Mouse (Mus musculus) colon, adult 2 months (tissue): ENCODE data around the gene Gm29094. TPM values are rescaled to one million over a fixed set of nuclear protein-coding genes. Genes with fewer than 3 reads are reported as not detected.

Source experiments
- polyA plus RNA-seq: library from polyadenylated mRNA; depleted of rRNA; stranded (reverse); fragments of >200 nt; gene quantifications from 2 replicates; pipeline ENCODE4 v1.2.3, GENCODE M21; 2012; rRNA removed

The Gm29094 gene
- polyA plus RNA-seq: not detected in 2 replicates

GRCm38 (mm10) chr9:89198969-89199416 is at the start of gene Gm29094, which contains the start of gene Bcl2a1b:
TSS of gene Gm29094 (plus strand) at chr9:89199379.
TSS of gene Bcl2a1b (plus strand) at chr9:89199209.

DNA sequence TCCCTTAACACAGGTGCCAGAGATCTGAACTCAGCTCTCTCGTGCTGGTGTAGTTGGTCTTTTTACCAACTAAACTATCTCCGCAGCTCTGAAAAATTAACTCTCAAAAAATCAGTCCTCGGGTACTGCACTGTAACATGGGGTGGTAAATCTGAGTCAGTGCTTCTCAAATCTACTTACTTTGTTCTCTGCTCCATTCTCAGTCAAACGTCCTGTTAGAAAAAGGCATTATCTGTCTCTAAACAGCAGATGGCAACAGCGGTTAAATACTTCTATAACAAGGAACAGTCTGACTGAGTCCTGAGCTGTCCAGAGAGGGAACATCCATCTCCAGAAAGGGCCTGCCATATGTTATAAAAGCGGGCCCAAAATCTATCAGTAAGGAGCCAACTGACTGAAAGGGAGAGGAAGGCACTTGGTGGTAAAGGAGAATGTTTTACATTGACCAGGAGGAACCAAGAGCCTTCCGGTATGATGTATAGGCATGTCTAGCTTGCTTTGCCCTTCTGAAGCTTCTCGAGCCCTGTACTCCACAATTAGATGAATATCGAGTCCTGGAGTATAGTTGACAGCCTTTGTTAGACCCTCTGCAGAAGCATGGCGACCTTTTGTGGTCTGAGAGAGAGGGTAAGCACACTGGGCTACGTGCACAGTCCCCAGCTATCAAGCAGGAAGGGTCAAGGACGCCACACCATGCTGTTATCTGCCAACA is 11.3 kb downstream of the Gm29094 start, which contains the start of gene Mthfs:
Mthfs (plus strand) TSS at position 324 of the 712 bp plus-strand sequence.

Other genes starting within 250 kb of the Gm29094 start
- gene Bcl2a1a, start 242.5 kb upstream of the Gm29094 start, polyA plus RNA-seq: 0.35 and 0.87 TPM in 2 replicates
- not detected in 2 replicates for gene Trim43b, start 106.5 kb upstream of the Gm29094 start, polyA plus RNA-seq
- 0.90 and 1.6 TPM in 2 replicates for gene Bcl2a1b, start 170 bp upstream of the Gm29094 start, polyA plus RNA-seq
- 4.3 and 6.6 TPM in 2 replicates for gene Mthfs, start 11.3 kb downstream of the Gm29094 start, polyA plus RNA-seq